Mouse (Mus musculus) adrenal gland, adult 2 months (tissue): ENCODE data around the gene Slc38a4. TPM values are rescaled to one million over a fixed set of nuclear protein-coding genes. Genes with fewer than 3 reads are reported as not detected.
A peak's percentile ranks its signal among the peaks of the same experiment; 100 is the strongest.

Experiments used
- DNase-seq: peaks from one replicate; pipeline ENCODE4 v3.0.0; 2021
- polyA plus RNA-seq: library from polyadenylated mRNA; depleted of rRNA; stranded (reverse); fragments of >200 nt; gene quantifications from 2 replicates; pipeline ENCODE4 v1.2.3, GENCODE M21; 2012
- total RNA-seq, 2 experiments: library from RNA; stranded (reverse); gene quantifications; 2 replicates each; pipeline ENCODE4 v1.2.3; 2021

Slc38a4 gene
- total and polyA plus RNA-seq, 3 experiments, result 1.8 to 7.2 (median 4.3) TPM

DNA sequence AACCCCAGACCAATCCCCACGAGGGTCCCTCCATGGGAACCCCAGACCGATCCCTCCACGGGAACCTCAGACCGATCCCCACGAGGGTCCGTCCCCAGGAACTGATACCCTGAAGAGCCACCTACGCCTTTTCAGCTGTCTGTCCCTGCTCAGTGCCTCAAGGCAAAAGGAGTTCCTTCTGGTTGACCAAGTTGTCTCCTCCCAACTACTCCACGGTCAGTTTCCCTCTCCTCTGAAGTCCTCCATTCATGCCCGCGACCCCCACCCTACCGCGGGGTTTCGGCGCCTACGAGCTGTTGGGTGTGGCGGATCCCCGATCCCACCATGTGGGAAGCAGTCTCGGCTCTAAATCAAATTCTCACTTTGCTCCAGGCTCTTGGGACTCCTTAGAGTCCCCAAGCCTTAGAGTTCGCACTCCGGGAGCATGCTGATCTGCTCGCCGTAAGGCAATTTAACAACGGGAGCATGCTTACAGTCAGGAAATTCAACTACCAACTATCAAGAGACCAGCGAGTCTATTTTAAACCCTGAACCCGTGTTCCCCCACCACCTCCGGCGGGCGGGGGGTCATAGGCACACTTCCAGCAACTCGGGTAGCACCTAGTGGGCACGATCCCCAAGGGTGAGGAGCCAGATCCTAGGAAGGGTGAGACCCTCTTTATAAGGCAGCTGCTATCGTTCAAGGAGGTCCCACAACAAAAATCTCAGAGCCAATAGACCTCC lies 828 bp downstream of the Slc38a4 start:
- DNase-seq, result no peak

DNA sequence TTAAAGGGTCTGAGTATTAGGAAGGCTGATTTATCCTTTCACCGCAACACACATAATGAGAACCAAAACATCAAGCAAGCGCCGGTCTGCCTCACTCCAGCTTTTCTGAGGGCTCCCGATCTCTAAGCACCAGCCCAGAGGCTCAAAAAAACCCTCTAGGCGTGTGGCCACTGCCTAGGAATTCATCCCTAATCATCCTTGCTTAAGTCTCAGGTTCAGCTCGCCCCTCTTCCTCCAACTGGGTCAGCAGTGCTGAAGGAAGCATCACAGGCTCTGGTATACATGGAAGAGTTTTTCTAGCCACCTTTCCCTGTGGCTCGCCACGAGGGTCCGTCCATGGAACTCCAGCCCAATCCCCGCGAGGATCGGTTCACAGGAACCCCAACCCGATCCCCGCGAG lies 1.6 kb downstream of the Slc38a4 start:
- DNase-seq, result no peak

DNA sequence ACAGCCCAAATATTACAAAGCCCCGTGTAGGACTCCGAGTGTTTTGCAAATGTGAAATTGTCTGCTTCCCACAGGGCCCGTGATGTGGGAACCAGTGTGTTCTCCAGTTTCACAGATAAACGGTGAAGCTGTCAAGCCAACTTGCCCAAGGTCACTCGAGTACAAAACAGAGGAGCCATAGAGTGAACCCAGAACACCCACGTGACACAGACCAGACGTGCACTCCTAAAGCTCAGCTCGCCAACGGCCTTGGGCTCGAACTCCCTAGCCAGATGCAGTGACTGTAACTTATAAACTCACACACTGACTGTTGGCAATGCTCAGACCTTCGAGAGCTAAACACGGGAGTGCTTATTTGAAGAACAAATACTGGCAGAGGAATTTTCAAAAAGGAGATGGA lies 5.3 kb downstream of the Slc38a4 start:
- DNase-seq, result peak; percentile 19

DNA sequence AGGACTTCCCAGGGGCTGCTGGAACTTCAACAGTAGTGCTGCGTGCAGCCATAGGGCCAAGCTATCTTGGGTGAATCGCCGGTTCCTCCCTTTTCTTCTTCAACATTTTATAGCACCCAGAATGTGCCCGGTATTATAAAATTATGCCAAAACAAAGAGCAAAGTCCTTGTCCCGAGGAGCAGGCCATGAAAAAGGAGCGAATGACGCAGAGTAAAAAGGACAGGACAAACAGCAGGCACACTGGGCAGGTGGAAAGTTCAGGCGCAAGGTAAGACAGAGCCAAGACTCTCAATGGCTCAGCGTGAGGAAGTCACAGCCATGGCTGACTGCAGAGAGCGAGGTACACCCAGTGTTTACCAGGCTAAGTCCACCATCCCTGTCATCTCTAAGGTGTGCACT lies 5.7 kb downstream of the Slc38a4 start:
- no peak for DNase-seq

DNA sequence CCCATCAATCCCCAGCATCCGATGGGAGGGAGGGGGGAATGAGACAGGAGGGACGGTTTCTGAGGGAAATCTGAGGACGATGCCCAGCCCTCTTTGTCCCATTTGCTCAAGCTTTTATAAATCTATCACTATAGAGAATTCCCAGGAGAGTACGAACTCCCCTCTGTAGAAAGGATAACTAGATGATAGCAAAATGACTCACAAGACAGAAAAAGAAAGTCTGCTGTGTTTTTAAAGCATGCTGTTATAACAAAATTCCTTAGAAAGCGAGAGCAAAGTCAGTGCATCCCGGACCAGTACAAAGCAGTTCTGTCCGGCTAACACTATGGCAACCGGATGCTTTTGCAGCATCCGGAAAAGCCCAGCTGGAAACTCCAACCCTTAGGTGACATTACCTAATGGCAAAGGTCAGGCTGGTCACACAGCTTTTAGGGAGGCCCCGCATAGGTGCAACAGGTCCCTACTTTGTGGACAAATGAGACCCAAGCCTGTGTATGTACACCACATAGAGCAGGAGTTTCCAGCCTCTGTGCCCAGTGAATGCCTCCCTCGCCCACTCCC lies 6.4 kb downstream of the Slc38a4 start:
- no peak for DNase-seq

DNA sequence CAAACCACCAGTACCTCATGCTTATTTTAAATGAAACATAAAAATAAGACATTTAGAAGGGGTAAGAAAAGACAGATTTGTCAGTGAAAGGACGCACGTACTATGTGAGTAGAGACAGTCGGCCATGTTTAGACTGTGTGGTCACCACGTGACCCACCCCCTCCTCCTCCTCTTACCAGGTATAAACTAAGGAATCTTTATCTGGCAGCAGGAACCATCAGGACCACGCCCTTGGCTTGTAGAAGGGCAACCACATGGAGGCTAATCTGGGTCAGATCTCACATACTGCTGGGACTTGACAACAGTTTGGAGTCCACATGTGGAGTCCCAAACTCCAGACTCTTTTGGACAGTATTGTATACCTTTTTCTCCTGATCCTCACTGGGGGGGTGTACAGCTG lies 7.5 kb downstream of the Slc38a4 start:
- DNase-seq, result no peak

DNA sequence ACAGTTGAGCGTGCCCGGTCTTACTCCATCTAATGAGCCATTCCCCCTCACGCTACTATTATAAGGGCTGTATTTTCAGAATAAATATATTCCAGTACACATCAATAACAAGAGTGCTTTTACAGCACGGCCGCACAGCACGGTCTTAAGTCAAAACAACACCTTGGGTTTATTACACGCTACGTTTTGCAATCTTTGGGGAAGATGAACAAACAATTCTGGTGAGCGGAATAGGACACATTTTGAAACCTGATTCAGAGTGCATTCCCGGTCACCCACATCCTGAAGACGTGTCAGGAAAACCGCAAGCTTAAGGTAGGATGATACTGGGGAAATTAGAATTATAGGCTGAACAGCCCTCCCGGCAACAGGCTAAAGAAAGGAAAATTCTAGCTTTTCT lies 11.8 kb downstream of the Slc38a4 start:
- no peak for DNase-seq

DNA sequence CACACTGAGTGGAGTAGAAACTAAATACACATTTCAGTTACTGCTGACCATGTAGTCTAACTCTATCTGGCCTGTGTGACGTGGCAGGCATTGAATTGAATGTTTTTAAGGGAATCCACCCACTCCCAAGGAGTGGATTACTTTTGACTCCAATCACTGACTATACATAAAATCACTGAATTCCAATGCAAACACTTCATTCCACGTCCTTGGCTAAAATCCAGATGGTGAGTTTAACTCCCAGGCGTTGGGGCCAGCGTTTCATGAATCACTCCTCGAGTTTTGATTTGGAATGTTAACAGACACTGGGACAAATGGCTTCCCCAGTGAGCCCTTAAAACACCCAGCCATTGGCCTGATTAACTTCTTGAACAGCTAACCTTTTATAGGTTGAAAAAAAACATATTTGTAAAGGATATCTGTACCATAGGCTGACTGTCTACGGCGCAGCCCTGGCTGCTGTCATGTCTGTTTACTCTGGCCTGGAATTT lies 13.7 kb downstream of the Slc38a4 start:
- DNase-seq, result peak; percentile 16

DNA sequence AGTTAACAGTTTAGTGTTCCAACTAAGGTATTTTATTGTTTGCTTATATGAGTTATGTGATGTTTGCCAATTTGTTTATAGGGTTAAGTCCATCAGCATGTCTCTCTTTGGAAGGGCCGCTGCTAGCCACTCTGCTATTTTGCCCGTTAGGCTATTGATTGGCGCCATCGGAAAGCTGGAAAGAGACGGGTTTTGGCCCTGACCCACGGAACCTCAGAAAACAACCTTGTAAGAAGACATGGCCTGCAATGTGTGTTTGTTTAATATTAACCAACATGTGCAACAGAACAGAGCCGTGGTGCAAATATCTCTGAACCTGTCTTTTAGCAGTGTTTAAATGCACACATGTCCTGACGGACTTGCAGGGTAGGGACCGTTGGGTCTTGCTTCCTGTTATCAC lies 14.6 kb downstream of the Slc38a4 start:
- DNase-seq, result no peak

DNA sequence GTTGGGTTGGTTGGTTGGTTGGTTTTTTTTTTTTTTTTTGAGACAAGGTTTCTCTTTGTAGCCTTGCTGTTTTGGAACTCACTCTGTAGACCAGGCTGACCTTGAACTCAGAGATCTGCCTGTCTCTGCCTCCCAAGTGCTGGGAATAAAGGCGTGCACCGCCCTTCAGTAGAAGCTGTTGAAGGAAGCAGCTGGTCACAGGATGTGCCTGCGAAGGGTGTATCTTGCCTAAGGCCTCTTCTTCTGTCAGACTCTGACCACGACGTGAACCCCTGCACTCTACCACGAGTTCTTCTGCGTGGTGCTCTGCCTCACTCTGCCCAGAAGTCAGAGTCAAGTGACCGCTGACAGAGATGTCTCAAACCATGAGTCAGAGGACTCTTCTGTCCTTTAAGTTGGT lies 18.0 kb downstream of the Slc38a4 start:
- no peak for DNase-seq

DNA sequence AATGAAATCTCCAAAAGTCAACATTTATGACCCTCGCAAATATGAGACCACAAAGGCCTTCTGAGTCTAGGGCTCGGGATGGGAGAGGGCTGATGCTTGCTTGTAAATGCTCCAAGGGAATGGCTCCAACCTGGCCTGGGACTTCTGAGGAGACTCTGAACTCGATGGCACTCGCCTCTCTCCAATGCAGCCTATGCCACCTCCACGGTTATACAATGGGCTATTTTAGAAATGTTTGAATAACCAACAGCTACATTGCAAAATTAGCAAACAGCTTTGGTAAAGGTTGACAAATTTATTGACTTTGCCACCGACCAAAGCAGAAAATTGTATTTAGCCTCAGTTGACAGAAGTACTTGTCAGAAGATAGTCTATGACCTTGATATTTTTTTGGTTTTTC lies 19.9 kb downstream of the Slc38a4 start:
- DNase-seq, result no peak

DNA sequence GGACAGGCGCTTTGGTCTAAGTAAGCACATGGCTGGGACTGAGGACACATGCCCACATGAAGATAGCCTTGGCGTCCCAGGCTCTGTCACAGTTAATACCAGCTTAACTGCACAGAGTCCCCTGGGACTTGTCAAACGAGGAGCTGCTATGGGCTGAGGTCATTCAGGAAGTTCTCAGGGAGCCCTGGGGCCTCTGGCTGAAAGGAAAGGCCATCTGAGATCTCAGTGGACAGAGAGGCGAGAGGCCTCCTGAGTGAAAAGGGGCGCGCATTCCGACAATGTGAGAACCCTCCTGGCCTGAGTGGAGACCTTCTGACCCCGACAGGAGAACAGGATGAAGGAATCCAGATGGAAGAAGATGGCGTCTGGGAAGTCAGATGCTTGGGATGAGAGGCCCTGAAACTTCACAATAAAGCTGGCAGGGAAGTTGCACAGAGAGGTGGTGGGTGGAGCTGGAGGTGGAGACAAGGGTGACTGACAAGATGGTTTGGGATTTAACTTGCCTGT lies 22.2 kb downstream of the Slc38a4 start:
- DNase-seq, result no peak

DNA sequence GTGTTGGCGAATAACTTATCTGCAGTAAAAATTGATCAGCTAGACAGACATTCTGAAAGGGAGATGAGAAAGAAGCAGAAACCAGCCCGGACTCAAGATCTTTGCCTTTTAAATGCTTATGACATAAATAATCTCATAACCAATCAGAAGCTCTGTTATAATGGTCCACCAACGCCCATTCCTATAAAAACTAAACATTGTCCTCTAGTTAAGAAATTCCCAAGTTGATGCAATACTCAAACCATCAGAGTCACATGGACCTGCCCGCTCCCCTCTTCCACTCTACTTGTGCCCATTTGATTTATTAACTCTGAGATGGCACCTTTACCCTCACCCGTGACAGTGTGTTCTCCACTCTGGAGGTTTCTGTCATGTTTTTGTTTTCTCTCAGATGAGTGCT lies 23.9 kb downstream of the Slc38a4 start:
- no peak for DNase-seq

DNA sequence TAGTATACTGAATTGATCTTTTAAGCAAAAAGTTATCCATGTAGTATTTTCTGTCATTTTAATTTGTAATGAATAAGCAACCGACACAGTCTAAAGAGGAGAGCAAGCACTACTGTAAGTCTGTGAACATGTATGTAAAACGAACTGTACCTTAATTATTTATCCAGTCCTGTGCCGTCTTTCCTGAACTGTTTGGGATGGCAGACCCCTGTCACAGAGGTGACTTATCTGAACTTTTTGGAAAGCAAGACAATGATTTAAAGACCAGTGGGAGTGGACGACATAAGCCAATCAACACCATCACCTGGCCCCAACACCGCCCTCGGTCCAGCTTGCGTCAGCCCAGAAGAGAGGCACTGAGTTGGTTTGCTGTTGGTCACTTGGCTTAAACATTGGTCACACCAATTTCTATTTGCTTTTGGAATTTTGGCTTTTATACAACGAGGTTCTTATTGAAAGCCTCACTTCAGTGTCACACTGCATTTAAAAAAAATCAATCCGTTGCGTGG lies 24.7 kb downstream of the Slc38a4 start:
- no peak for DNase-seq

DNA sequence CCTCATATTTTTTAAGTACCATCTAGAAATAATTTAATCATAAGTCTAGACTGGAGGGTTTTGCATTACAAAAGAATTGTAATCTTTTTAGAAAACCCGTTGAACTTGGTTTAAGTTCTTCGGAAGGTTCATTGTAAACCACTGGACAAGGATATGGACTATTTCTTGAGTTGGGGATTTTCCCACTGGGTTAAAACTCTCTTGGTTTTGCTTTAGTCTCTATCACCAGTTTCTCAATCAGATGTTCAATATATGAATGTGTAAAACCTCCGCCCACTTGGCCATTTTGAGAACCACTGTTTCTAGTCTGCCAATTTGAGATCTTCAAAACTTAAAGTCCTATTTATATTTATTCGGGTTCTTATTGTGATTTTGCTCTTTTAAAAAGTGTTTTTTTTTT lies 25.6 kb downstream of the Slc38a4 start:
- DNase-seq, result no peak

DNA sequence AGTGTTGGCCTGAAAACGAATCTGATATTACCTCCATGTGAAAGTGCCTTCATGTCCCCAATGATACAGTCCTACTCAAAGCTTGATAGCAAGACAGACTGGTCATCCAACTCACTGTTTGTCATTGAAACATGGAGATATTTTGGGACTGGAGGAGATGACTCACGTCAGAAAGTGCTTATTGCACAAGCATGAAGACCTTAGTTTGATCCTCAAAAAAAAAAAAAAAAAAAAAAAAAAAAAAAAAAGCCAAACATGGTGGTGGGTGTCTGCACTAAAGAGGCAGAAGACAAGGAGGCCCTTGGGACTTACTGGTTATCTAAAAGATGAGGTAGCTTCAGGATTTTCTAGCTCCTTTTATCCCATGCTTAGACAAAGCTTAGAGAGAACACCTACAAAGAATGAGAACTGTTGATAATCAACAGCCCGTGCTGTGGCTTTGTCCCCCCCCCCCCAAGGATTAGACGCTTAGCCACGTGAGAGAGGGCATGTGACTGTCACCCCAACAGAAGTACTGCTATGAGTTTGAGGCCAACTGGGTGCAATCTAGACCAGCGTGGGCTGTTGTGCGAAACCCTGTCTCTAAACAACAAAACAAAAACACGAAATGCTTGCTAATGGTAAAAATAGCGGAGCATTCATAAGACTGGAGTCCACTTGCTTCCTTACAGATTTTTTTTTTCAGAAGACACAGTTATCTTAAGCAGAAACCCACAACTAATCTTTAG lies 26.5 kb downstream of the Slc38a4 start:
- DNase-seq, result no peak

DNA sequence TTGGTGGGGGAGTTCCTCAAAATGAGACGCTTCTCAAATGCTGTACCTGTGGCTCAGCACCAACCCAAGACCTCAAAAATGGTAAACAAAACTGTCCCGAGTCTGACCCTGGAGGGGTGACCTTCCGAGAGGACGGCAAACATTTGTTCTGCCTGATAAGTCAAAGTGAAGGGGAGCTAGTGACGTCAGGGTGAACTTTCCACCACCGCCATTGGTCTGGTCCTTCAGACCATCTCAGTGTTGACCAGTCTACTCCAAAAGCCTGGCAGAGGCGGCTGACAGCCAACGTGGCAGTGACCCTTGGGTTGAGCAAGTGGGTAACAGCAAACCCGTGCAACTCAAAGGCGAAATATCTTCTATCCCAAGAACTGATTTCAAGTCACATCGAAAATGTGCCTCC lies 27.1 kb downstream of the Slc38a4 start:
- DNase-seq, result peak; percentile 18

DNA sequence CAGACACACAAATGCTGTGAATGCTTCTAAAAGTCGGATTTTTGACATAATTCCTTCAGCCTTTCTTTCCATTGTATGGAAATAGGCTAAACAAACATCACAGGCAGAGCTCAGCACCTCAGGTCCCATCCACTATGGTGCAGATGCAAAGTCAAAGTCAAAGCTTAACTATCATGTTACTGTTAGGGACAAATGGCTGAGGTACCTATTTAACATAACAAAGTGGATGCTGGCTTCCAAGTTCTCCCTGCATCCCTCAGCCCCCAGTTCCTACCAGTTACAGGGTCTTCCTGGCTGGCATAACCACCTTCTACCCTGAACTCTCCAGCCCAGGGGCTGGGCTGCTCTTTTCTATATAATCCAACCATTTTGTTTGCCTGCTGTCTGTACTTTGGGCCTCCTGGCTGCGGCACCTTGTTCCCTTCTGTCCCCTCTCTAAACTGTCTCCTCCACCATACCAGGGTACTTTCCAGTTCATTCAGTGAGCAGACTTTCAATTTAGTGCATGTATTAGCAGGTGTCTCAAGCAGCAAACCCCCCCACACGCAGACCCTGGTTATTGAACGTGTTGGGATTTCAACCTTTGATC lies 27.6 kb downstream of the Slc38a4 start:
- no peak for DNase-seq

DNA sequence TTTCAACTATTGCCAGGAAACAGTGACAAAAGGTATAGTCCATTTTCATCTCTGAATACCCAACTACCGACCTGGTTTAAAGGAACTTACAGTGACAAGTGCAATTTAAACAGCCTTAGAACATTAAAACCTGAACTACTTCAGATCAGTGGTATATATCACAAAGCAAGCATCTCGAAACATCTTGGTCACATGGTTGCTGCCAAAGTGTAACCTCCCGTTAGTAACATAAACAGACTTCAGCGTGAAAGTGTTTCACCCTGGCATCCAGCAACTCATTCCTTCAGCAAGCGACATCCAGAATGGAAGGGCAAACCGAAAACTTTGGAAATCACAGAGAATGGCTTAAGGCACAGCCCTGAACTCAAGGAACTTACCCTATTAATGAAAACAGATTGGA lies 29.1 kb downstream of the Slc38a4 start:
- no peak for DNase-seq

DNA sequence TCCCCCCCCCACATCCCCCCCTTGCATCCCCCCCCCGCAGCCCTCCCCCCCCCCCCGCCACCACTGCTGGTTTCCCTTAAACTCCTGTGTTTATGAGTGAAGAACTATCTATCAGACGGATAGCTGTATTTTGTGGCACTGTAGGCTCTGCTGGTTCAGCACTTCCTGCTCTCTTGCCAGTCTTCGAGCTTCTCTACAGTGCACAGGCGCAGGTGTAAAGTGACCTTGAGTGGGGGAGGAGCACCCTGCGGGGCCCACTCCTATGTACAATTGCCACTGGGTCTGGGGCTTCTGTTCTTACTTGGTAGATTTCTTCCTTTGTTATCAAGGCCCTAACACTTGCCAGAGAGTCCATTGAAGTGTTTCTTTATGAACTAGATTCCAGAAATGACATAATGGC lies 33.0 kb downstream of the Slc38a4 start:
- DNase-seq, result no peak

DNA sequence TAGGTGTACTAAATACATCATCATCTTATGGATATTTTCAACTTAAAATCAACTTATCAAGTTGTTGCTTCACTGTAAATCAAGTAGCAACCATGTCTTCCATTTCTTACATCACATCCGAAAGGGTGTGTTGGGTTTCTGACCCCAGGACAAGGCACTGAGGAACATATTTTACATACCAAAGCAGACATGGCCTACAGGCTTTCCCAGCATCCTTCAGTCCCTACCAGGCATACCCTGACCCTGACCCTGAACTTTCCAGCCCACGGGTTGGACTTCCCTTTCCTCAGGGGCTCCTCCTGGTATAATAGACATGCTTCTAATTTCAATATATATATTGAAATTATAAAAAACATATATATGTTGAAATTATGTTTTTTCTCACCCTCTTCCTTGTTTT lies 33.5 kb downstream of the Slc38a4 start:
- no peak for DNase-seq

DNA sequence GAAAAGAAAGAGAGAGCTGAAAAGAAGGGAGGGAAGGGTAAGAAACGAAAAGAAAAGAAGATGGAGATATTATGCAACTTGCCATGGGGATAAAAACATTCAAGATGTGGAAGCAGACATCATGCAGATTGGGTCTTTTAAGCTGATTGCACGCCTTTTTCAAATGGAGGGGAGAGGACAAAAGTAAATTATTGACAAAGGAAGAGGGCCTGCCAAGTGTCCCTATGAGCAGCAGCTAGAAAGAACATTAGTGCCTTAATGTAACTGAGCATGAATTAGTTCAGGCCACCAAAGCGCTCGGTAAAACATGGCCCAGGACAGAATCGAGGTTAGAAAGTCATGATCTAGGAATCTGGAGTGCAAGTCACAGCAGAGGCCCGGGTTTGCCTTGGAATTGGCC lies 35.5 kb downstream of the Slc38a4 start:
- no peak for DNase-seq

DNA sequence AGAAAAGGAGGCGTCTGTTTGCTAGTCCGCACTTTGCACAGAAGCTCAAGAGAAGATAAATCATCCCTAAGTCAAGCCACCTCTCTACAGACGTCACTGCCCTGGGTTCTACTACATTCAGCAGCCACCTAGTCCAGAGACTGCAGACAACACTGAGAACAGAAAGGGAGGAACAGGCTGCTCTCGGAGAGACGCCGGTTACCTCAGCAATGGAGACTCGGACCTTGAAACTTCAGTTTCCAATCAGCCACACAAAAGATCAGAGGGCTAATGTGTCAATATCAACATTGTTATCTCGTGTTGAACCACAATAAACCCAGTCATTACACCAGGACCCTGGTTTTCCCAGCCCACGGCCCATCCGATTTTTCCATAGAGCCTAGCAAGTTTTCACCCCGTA lies 36.4 kb downstream of the Slc38a4 start:
- DNase-seq, result no peak
